Mouse (Mus musculus) hindbrain, embryonic 14.5 days (tissue): Measurements from ENCODE around the gene Trpc4ap. TPM values are rescaled to one million over a fixed set of nuclear protein-coding genes. Genes with fewer than 3 reads are reported as not detected.

ENCODE experiments used
- ATAC-seq: fragments of 200-750 bp; cut with Nextera tagmentation; 2 replicates; pipeline ENCODE4 v1.8.0; 2017; ENCODE audit warnings: moderate number of reproducible peaks, mild to moderate bottlenecking, moderate TSS enrichment, moderate library complexity; ENCODE audit not compliant: low FRiP score
- DNase-seq: peaks from one replicate; pipeline ENCODE4 v3.0.0-alpha.2; 2015; ENCODE audit warnings: low spot score
- H3K27ac ChIP-seq: fragments of 300-500 bp; sonication (generic); 2 replicates; pipeline ENCODE4 v1.5.1; 2014; ENCODE audit warnings: mild to moderate bottlenecking, moderate library complexity
- H3K27me3 ChIP-seq: fragments of 300-500 bp; sonication (generic); 2 replicates; pipeline ENCODE4 v1.6.1; 2014; ENCODE audit warnings: mild to moderate bottlenecking, low read length, mixed read lengths; ENCODE audit not compliant: control insufficient read depth, insufficient read depth
- H3K36me3 ChIP-seq: fragments of 300-500 bp; sonication (generic); replicated peaks from 2 replicates; pipeline ENCODE4 v1.6.1; 2014; ENCODE audit not compliant: control insufficient read depth, insufficient read depth
- H3K4me1 ChIP-seq: fragments of 300-500 bp; sonication (generic); replicated peaks from 2 replicates; pipeline ENCODE4 v1.6.1; 2014; ENCODE audit warnings: antibody characterized with exemption, low read length, mixed read lengths; ENCODE audit not compliant: control insufficient read depth, insufficient read depth
- H3K4me2 ChIP-seq: fragments of 300-500 bp; sonication (generic); replicated peaks from 2 replicates; pipeline ENCODE4 v1.6.1; 2014; ENCODE audit warnings: mild to moderate bottlenecking, moderate library complexity
- H3K4me3 ChIP-seq: fragments of 300-500 bp; sonication (generic); replicated peaks from 2 replicates; pipeline ENCODE4 v1.5.1; 2014; ENCODE audit warnings: mild to moderate bottlenecking, low read length
- H3K9ac ChIP-seq: fragments of 300-500 bp; sonication (generic); 2 replicates; pipeline ENCODE4 v1.6.1; 2014
- H3K9me3 ChIP-seq: fragments of 300-500 bp; sonication (generic); 2 replicates; pipeline ENCODE4 v1.6.1; 2016; ENCODE audit warnings: low read length; ENCODE audit not compliant: control insufficient read depth
- WGBS: fragments of 180-500 bp; shearing (Covaris S2); extraction: QIAGEN DNeasy Blood & Tissue Kit; methylation state at CpG from one replicate; pipeline ENCODE4 v1.1.7; 2014; 5-methylcytosine and 5-hydroxymethylcytosine counted together
- polyA plus RNA-seq: library from polyadenylated mRNA; unstranded; fragments of >200 nt; fragmentation: Nextera tagmentation; extraction: Ambion mirVana; gene quantifications from 2 replicates; pipeline ENCODE4 v1.2.1, GENCODE M21; 2014

Gene Trpc4ap
- polyA plus RNA-seq, 1 experiment from 2014 or later: 163 TPM

DNA sequence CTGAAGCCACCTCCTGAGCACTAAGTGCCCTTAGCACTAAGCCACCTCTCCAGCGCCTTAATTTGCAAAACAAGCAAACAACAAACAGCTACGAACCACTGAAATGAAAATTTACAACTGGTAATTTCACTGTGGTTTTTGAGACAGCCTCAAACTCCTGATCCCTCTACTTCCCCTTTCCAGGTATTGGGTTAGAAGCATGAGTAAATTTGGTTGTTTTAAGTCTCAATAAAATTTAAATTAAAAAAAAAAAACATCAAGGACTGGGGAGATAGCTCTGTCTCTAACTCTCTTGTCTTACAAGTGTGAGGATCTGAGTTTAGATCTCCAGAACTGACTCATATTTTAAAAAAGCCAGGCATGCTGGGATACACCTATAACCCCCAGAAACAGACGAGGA, 9.0 kb downstream of the Trpc4ap start:
- Histone ChIP-seq H3K27me3 (no peaks in the 10 kb centered on the region), H3K9me3 (no peaks in the 10 kb centered on the region), H3K4me3 (no peak overlapping the region), H3K9ac (no peak overlapping the region), H3K4me1 (no peaks in the 10 kb centered on the region), H3K27ac (no peak overlapping the region), H3K4me2 (no peak overlapping the region), H3K36me3 (peaks cover 11% of the 10 kb centered on the region)
- ATAC-seq: no peak
- no peak for DNase-seq
- WGBS: 69% methylated on average over 3 of the region's 3 CpGs

DNA sequence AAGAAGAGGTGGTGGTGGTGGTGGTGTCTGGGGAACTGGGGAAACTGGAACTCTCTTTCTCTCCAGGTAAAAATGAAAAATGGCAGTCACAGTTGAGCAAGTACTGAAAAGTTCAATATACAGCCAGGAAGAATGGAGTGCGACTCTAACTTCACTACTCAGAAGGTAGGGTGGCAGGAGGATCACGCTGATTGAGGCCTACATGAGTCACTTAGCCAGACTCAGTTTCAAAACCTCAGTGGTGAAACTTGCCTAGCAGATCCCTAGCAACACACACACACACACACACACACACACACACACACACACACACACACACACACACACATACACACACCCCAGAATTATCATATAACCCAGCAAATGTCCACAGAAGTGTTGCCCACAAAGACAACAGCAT, 10.3 kb downstream of the Trpc4ap start:
- 83% methylated on average over 2 of the region's 2 CpGs for WGBS

DNA sequence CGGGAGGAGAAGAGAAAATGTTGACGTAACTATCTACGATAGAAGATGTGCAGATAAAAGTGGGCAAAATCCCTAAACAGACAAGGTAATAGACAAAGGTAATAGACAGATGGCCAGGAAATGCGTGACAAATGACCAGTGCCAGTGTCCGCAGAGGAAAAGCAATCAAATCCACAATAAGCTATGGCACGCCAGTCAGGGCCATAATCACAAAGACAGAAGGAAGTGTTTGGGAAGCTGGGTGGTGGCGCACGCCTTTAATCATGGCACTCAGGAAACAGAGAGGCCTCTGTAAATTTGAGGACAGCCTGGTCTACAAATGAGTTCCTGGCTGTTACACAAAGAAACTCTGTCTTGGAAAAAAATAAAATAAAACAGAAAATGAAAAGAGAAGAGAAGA, 11.0 kb downstream of the Trpc4ap start:
- Histone ChIP-seq H3K9ac (no peak overlapping the region), H3K27ac (no peak overlapping the region), H3K9me3 (no peaks in the 10 kb centered on the region), H3K4me1 (no peaks in the 10 kb centered on the region), H3K4me3 (no peak overlapping the region), H3K36me3 (peaks cover 2% of the 10 kb centered on the region; the same call in 1 of the 2 replicates), H3K4me2 (no peak overlapping the region), H3K27me3 (no peaks in the 10 kb centered on the region)
- 66% methylated on average over 8 of the region's 8 CpGs for WGBS
- ATAC-seq (no peak), DNase-seq (no peak)

More for the DNA sequence above, 10.3 kb downstream of the Trpc4ap start:
- Histone ChIP-seq H3K4me2 (no peak overlapping the region), H3K4me1 (no peaks in the 10 kb centered on the region), H3K4me3 (no peak overlapping the region), H3K9me3 (no peaks in the 10 kb centered on the region), H3K27me3 (no peaks in the 10 kb centered on the region), H3K36me3 (peaks cover 5% of the 10 kb centered on the region; the same call in 1 of the 2 replicates), H3K27ac (no peak overlapping the region), H3K9ac (no peak overlapping the region)
- no peak for ATAC-seq
- no peak for DNase-seq

DNA sequence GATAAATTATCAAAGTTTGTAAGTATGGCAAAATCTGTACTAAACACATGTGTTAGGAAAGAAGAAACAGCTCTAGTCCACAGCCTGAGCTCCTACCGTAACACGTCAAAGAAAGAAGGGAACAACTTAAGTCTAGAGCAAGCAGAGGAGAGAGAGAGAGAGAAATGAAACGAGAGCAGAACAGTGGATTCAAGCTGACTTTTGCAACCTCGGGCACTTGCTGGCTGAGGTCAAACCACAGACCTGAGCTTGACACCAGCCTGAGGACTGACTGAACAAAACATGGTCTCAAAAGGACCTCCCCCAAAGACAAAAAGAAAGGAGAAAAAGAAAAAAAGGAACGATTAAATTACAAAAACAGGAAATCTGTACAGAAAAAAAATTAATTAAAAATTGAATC, 11.6 kb downstream of the Trpc4ap start:
- no peak overlapping the region for H3K4me2 ChIP-seq
- no peaks in the 10 kb centered on the region for H3K36me3 ChIP-seq
- DNase-seq (no peak), ATAC-seq (no peak)
- H3K9me3 ChIP-seq: no peaks in the 10 kb centered on the region
- H3K4me3 ChIP-seq: no peak overlapping the region
- no peak overlapping the region for H3K9ac ChIP-seq
- no peaks in the 10 kb centered on the region for H3K4me1 ChIP-seq
- H3K27me3 ChIP-seq: no peaks in the 10 kb centered on the region
- no peak overlapping the region for H3K27ac ChIP-seq
- 70% methylated on average over 5 of the region's 5 CpGs for WGBS

DNA sequence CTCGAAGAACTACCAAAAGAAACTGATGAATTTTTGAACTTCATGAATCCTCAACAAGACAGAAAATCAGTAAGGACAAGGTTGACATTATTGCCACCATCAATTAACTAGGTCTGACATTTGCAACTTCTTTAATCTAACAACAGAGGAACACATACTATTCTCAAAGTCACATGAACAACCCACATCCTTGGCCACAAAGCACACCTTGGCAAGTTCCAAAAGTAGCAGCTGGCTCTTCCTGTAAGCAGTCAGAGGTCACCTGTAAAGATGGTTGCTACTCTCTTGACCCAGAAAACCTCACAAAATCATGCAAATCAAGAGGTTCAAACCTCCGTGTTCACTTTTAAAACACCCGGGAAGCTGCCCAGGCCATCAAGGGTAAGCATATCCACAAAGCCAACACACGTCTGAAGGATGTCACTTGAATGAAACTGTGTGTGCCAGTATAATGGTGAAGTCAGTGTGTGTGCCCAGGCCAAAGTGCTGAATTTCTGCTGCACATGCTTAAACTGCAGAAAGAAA, 12.5 kb downstream of the Trpc4ap start:
- Histone ChIP-seq H3K4me3 (no peak overlapping the region), H3K4me1 (no peaks in the 10 kb centered on the region), H3K27ac (no peak overlapping the region), H3K9me3 (no peaks in the 10 kb centered on the region), H3K4me2 (no peak overlapping the region), H3K27me3 (no peaks in the 10 kb centered on the region), H3K36me3 (no peaks in the 10 kb centered on the region), H3K9ac (no peak overlapping the region)
- DNase-seq: no peak
- no peak for ATAC-seq
- WGBS: 90% methylated on average over 4 of the region's 4 CpGs

DNA sequence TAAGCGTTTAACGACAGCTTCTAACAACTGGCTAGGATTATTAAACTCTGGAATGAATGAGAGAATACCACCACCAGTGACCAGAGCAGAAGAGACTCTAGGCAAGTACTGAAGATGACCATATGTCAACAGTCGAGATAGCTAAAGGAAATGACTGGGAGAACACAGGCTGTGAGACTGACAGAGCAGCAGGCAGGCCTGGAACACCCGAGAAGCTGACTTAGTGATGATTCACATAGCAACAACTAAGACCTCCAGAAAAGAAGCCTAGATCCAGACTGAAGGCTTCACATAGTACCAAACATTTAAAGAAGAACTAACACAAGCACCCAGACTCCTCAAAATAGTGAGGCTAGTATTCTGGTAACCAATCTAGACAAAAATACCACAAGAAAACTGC, 17.1 kb downstream of the Trpc4ap start:
- Histone ChIP-seq H3K4me1 (no peaks in the 10 kb centered on the region; the same call in 1 of the 2 replicates), H3K9ac (no peak overlapping the region), H3K4me2 (no peak overlapping the region), H3K27me3 (no peaks in the 10 kb centered on the region), H3K4me3 (no peak overlapping the region), H3K36me3 (peaks cover 28% of the 10 kb centered on the region), H3K9me3 (no peaks in the 10 kb centered on the region), H3K27ac (no peak overlapping the region)
- ATAC-seq (no peak), DNase-seq (no peak)
- WGBS: 70% methylated on average over 4 of the region's 4 CpGs

DNA sequence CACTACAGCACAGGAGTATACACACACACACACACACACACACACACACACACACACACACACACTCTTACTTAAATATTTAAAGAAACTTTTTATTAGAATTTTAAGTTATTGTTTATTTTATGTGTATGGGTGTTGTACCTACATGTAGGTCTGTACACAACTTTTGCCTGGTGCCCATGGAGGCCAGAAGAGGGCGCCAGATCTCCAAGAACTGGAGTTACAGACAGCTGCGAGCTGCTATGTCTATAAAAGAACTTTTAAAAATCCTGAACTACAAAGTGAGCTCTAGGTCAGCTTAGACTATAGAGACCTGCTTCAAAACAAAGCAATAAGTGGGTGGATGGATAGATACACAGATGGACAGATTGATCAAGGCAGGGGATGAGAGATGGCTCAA, 18.6 kb downstream of the Trpc4ap start:
- 24% methylated on average over 2 of the region's 2 CpGs for WGBS
- ATAC-seq: no peak
- peak; percentile 48 for DNase-seq
- H3K27me3 ChIP-seq: no peaks in the 10 kb centered on the region
- H3K27ac ChIP-seq: no peak overlapping the region
- no peaks in the 10 kb centered on the region; the same call in 1 of the 2 replicates for H3K4me1 ChIP-seq
- H3K9ac ChIP-seq: no peak overlapping the region
- H3K36me3 ChIP-seq: peaks cover 37% of the 10 kb centered on the region
- H3K4me2 ChIP-seq: no peak overlapping the region
- H3K4me3 ChIP-seq: no peak overlapping the region
- H3K9me3 ChIP-seq: no peaks in the 10 kb centered on the region

DNA sequence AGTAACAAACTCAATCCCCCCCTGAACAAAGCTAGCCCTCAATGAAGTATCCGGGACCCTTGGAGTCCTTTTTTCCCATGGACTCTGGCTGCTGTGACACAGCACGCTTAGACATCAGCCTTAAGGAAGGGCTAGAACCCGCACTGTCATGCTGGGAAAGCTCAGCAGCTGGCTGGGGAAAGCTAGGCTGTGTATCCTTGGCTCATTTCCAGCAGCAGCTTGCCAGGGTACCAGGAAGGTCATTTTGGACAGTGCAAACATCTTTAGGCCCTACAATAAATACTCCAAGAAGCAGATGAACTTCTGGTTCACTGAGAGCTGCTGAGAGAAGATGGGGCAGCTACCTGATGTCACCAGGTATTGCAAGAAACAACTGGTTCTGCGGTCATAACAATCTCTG, 20.9 kb downstream of the Trpc4ap start:
- 82% methylated on average over 4 of the region's 4 CpGs for WGBS
- DNase-seq (no peak), ATAC-seq (no peak)
- no peak overlapping the region for H3K4me3 ChIP-seq
- no peak overlapping the region for H3K27ac ChIP-seq
- H3K36me3 ChIP-seq: peaks cover 60% of the 10 kb centered on the region
- no peak overlapping the region for H3K4me2 ChIP-seq
- H3K4me1 ChIP-seq: no peaks in the 10 kb centered on the region; the same call in 1 of the 2 replicates
- no peak overlapping the region for H3K9ac ChIP-seq
- no peaks in the 10 kb centered on the region for H3K27me3 ChIP-seq
- H3K9me3 ChIP-seq: no peaks in the 10 kb centered on the region

DNA sequence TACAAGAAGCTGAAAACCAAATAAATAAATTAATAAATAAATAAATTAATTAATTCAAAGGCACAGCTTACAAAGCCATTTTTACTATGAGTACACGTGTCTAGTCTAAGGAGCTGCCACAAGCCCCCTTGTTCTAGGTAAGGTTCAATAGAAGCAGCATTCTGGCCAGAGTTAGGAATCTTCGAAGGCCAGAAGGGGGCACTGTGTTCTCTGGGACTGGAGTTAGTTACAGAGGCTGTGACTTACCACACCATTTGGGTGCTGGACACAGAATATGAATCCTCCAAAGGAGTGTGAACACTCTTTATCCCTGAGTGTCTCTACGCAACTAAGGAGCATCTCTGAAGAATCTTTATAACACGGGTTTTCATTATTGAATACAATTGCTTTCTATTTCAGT, 23.7 kb downstream of the Trpc4ap start:
- Histone ChIP-seq H3K4me3 (no peak overlapping the region), H3K4me2 (no peak overlapping the region), H3K9me3 (no peaks in the 10 kb centered on the region), H3K27ac (no peak overlapping the region), H3K9ac (no peak overlapping the region), H3K27me3 (no peaks in the 10 kb centered on the region), H3K36me3 (peaks cover 88% of the 10 kb centered on the region), H3K4me1 (no peaks in the 10 kb centered on the region)
- no peak for ATAC-seq
- no peak for DNase-seq
- 88% methylated on average over 4 of the region's 4 CpGs for WGBS

DNA sequence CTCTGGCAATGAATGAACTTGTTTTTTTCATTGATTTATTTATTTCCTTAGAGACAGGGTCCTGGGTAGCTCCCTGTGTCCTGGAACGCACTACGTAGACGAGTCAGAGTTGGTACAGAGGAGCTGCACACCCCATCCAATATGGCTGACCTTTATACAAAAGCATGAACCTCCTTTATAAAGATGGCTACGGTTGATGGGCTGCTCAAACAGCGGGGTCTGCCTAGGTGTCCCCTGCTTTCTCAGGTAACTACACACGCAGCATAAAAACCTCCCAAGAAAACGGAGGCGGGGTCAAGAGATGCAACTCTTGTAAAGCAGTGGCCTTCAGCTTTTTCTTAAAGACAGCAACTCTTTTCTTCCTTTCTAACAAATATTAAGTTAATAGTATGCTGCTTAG, 24.3 kb downstream of the Trpc4ap start:
- H3K4me2 ChIP-seq: no peak overlapping the region
- H3K4me1 ChIP-seq: no peaks in the 10 kb centered on the region
- no peak overlapping the region for H3K4me3 ChIP-seq
- DNase-seq (no peak), ATAC-seq (no peak)
- WGBS: 94% methylated on average over 8 of the region's 8 CpGs
- H3K9me3 ChIP-seq: no peaks in the 10 kb centered on the region
- H3K9ac ChIP-seq: no peak overlapping the region
- H3K27me3 ChIP-seq: no peaks in the 10 kb centered on the region
- peaks cover 93% of the 10 kb centered on the region for H3K36me3 ChIP-seq
- H3K27ac ChIP-seq: no peak overlapping the region
